Mouse (Mus musculus) heart, adult 2 months (tissue): Measurements from ENCODE around the gene Pacs1. TPM values are rescaled to one million over a fixed set of nuclear protein-coding genes. Genes with fewer than 3 reads are reported as not detected.

ENCODE experiments used
- DNase-seq, 2 experiments: peaks; one replicate each; pipeline ENCODE4 v3.0.0; 2021
- H3K27ac ChIP-seq: fragments of 200-600 bp; 2 replicates; pipeline ENCODE4 v1.8.1; 2022
- H3K27me3 ChIP-seq: fragments of 200-500 bp; 2 replicates; pipeline ENCODE4 v1.6.1; 2012; ENCODE audit warnings: mild to moderate bottlenecking, low read length, inconsistent platforms, mixed read lengths; ENCODE audit not compliant: control insufficient read depth, insufficient read depth
- H3K36me3 ChIP-seq: fragments of 200-500 bp; 2 replicates; pipeline ENCODE4 v1.6.1; 2012; ENCODE audit warnings: low read length, inconsistent platforms; ENCODE audit not compliant: control insufficient read depth, insufficient read depth
- H3K4me1 ChIP-seq: fragments of 200-500 bp; 2 replicates; pipeline ENCODE4 v1.6.1; 2011; ENCODE audit warnings: low read length; ENCODE audit not compliant: control insufficient read depth, insufficient read depth
- H3K4me3 ChIP-seq: fragments of 200-600 bp; 2 replicates; pipeline ENCODE4 v1.8.1; 2022
- H3K79me2 ChIP-seq: fragments of 200-500 bp; replicated peaks from 2 replicates; pipeline ENCODE4 v1.6.1; 2012; ENCODE audit warnings: mild to moderate bottlenecking, inconsistent platforms, low read length, moderate library complexity, mixed read lengths; ENCODE audit not compliant: control insufficient read depth, insufficient read depth
- H3K9ac ChIP-seq: fragments of 200-500 bp; 2 replicates; pipeline ENCODE4 v1.6.1; 2012; ENCODE audit warnings: low read depth, mild to moderate bottlenecking, control low read depth, inconsistent platforms, low read length, mixed read lengths
- CTCF ChIP-seq: fragments of 200-600 bp; IDR thresholded peaks from 2 replicates; pipeline ENCODE4 v1.8.1; 2022; ENCODE audit warnings: antibody characterized with exemption, mild to moderate bottlenecking, moderate library complexity
- EP300 ChIP-seq: fragments of 200-500 bp; IDR thresholded peaks from 2 replicates; pipeline ENCODE4 v1.6.1; 2011; ENCODE audit warnings: low read depth, low read length, control low read depth; ENCODE audit not compliant: insufficient read depth
- POLR2A ChIP-seq: fragments of 200-500 bp; IDR thresholded peaks from 2 replicates; pipeline ENCODE4 v1.6.1; 2011; ENCODE audit warnings: mild to moderate bottlenecking, low read depth, low read length, control low read depth; ENCODE audit not compliant: insufficient read depth
- WGBS: fragments of 180-500 bp; shearing (Covaris S2); methylation state at CpG from one replicate; pipeline ENCODE4 v1.1.7; 2018; 5-methylcytosine and 5-hydroxymethylcytosine counted together
- intact Hi-C: fragments of 180-260 bp; cut with DNase I; formaldehyde crosslinking; loops from one replicate; pipeline ENCODE4 v1.15.1; 2025
- polyA plus RNA-seq: library from polyadenylated mRNA; depleted of rRNA; stranded (reverse); fragments of >200 nt; gene quantifications from 2 replicates; pipeline ENCODE4 v1.2.3, GENCODE M21; 2012
- total RNA-seq, 2 experiments: library from RNA; stranded (reverse); gene quantifications; 2 replicates each; pipeline ENCODE4 v1.2.3; 2021

Pacs1 gene
- total and polyA plus RNA-seq, 3 experiments, result 20.8 to 25.7 (median 21.6) TPM

GRCm38 (mm10) chr19:5195417-5196035, 77.4 kb downstream of the Pacs1 start:
- Histone ChIP-seq H3K27me3 (no peaks in the 10 kb centered on the region), H3K4me1 (no peaks in the 10 kb centered on the region; the same call in 1 of the 2 replicates), H3K4me3 (no peak overlapping the region), H3K27ac (no peak overlapping the region), H3K9ac (no peak overlapping the region), H3K36me3 (no peaks in the 10 kb centered on the region; the same call in 1 of the 2 replicates), H3K79me2 (no peaks in the 10 kb centered on the region; the same call in none of the 2 replicates)
- intact Hi-C loops, result loop anchor here (2.0 to 5.0 kb wide), 2 partner anchors 77 to 152 kb away; partner anchors contain the start of genes Cst6 and Pacs1
- peak in 1 of 2 experiments; percentile 39 for DNase-seq
- WGBS, result 48% methylated on average over 7 of the region's 7 CpGs
- TF ChIP-seq CTCF, result peak; percentile 80
- no peak for TF ChIP-seq EP300

GRCm38 (mm10) chr19:5192397-5192796, 80.5 kb downstream of the Pacs1 start:
- H3K27me3 ChIP-seq, result no peaks in the 10 kb centered on the region
- no peaks in the 10 kb centered on the region; the same call in none of the 2 replicates for H3K79me2 ChIP-seq
- no peaks in the 10 kb centered on the region; the same call in 1 of the 2 replicates for H3K4me1 ChIP-seq
- no peak overlapping the region for H3K9ac ChIP-seq
- H3K36me3 ChIP-seq, result no peaks in the 10 kb centered on the region
- TF ChIP-seq POLR2A (no peak), CTCF (no peak), EP300 (no peak)
- no peak overlapping the region for H3K27ac ChIP-seq
- no peak for DNase-seq
- intact Hi-C loops, result no loop called here
- no peak overlapping the region for H3K4me3 ChIP-seq

GRCm38 (mm10) chr19:5187439-5187838, 85.5 kb downstream of the Pacs1 start:
- intact Hi-C loops, result no loop called here
- Histone ChIP-seq H3K4me1 (no peaks in the 10 kb centered on the region), H3K79me2 (peaks cover 1% of the 10 kb centered on the region; the same call in 1 of the 2 replicates), H3K4me3 (no peak overlapping the region), H3K27me3 (no peaks in the 10 kb centered on the region), H3K9ac (no peak overlapping the region), H3K36me3 (no peaks in the 10 kb centered on the region), H3K27ac (no peak overlapping the region)
- no peak for TF ChIP-seq EP300
- TF ChIP-seq POLR2A, result no peak
- no peak for TF ChIP-seq CTCF
- DNase-seq, result no peak
- 74% methylated on average over 2 of the region's 2 CpGs for WGBS

GRCm38 (mm10) chr19:5181926-5182325, 91.0 kb downstream of the Pacs1 start:
- H3K79me2 ChIP-seq, result 0 out of 2 replicates have a peak, but pooled peaks cover 1% of the 10 kb centered on the region
- no peaks in the 10 kb centered on the region for H3K36me3 ChIP-seq
- H3K4me3 ChIP-seq, result no peak overlapping the region
- 66% methylated on average over 2 of the region's 2 CpGs for WGBS
- no peak overlapping the region for H3K9ac ChIP-seq
- TF ChIP-seq EP300 (no peak), CTCF (no peak), POLR2A (no peak)
- intact Hi-C loops, result no loop called here
- H3K27me3 ChIP-seq, result no peaks in the 10 kb centered on the region
- DNase-seq, result no peak
- H3K4me1 ChIP-seq, result no peaks in the 10 kb centered on the region
- H3K27ac ChIP-seq, result no peak overlapping the region

- no peak for DNase-seq
- Histone ChIP-seq H3K27ac (no peak overlapping the region), H3K36me3 (no peaks in the 10 kb centered on the region), H3K4me1 (no peaks in the 10 kb centered on the region), H3K9ac (no peak overlapping the region), H3K79me2 (no peaks in the 10 kb centered on the region), H3K4me3 (no peak overlapping the region), H3K27me3 (no peaks in the 10 kb centered on the region)
- 79% methylated on average over 5 of the region's 5 CpGs for WGBS
- TF ChIP-seq CTCF (no peak), POLR2A (no peak), EP300 (no peak)
- intact Hi-C loops, result no loop called here
Measured at GRCm38 (mm10) chr19:5178631-5179030, 94.3 kb downstream of the Pacs1 start.

GRCm38 (mm10) chr19:5170430-5170829, 102.5 kb downstream of the Pacs1 start:
- no peak overlapping the region for H3K4me3 ChIP-seq
- no peak for DNase-seq
- intact Hi-C loops, result no loop called here
- TF ChIP-seq POLR2A, result no peak
- TF ChIP-seq CTCF, result no peak
- TF ChIP-seq EP300, result no peak
- no peaks in the 10 kb centered on the region for H3K27me3 ChIP-seq
- H3K4me1 ChIP-seq, result no peaks in the 10 kb centered on the region; the same call in 1 of the 2 replicates
- H3K36me3 ChIP-seq, result no peaks in the 10 kb centered on the region
- 37% methylated on average over 1 of the region's 1 CpGs for WGBS
- H3K9ac ChIP-seq, result no peak overlapping the region
- no peak overlapping the region; the same call in 1 of the 2 replicates for H3K27ac ChIP-seq
- H3K79me2 ChIP-seq, result no peaks in the 10 kb centered on the region
